Mouse (Mus musculus): ENCODE results near the gene Gm37240. TPM values are rescaled to one million over a fixed set of nuclear protein-coding genes. Genes with fewer than 3 reads are reported as not detected.

The Gm37240 gene
- polyA plus RNA-seq, 1 experiment from 2014 or later = 13.4 TPM

DNA sequence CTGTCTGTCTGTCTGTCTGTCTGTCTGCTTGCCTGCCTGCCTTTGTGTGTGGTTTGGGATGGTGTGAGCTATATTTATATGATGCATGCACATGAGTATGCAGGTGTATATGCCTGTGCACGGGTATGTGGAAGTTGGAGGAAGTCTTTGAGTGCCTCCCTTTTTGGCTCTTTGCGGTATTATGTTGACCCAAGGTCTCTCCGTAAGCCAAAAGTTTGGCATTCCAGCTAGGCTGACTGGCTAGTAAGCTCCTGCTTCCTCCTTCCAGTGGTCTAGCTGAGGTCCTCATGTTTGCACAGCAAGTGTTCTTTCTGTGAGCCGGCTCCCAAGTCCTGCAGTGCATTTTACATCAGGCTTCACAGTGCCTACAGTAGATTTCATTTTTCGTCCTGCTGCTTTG lies 1047.8 kb downstream of the Gm37240 start:
- Histone ChIP-seq H3K4me2 (ENCODE audit: low read depth, low read length) (no peak overlapping the region), H3K27me3 (replicated peaks; ENCODE audit: control insufficient read depth, insufficient read depth, low read length) (no peaks in the 10 kb centered on the region), H3K4me3 (ENCODE audit: low read depth, low read length) (no peak overlapping the region), H3K36me3 (ENCODE audit: control insufficient read depth, insufficient read depth, low read length) (no peaks in the 10 kb centered on the region), H3K4me1 (ENCODE audit: control insufficient read depth, insufficient read depth, low read length) (no peaks in the 10 kb centered on the region), H3K9ac (ENCODE audit: low read depth, low read length) (no peak overlapping the region), H3K27ac (replicated peaks; ENCODE audit: low read depth, low read length) (no peak overlapping the region), H3K9me3 (ENCODE audit: control insufficient read depth, low read length) (no peaks in the 10 kb centered on the region)
- ATAC-seq (ENCODE audit: low read depth) (no peak), DNase-seq (ENCODE audit: low spot score) (no peak)
- 84% methylated on average over 5 of the region's 5 CpGs for WGBS

DNA sequence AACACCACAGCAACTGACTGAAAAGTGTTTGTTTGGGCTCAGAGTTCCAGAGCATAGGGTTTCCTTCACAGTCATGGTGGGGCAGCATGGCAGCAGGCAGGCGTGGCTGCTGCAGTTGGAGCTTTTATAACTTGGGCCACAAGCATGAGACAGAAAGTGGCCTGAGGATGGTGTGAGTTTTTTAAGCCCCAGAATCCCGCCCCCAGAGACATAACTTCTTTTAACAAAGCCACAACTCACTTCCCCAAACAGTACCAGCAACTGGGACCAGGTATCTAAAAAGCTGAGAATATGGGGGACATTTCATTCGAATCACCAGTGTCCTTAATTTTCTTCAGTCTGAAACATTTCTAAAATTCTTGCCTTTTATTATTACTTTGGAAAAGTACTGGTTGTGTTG lies 1049.3 kb downstream of the Gm37240 start:
- H3K4me2 ChIP-seq (ENCODE audit: low read depth, low read length) = no peak overlapping the region
- H3K9me3 ChIP-seq (ENCODE audit: control insufficient read depth, low read length) = no peaks in the 10 kb centered on the region
- no peaks in the 10 kb centered on the region for H3K36me3 ChIP-seq (ENCODE audit: control insufficient read depth, insufficient read depth, low read length)
- ATAC-seq (ENCODE audit: low read depth) (no peak), DNase-seq (ENCODE audit: low spot score) (no peak)
- H3K4me1 ChIP-seq (ENCODE audit: control insufficient read depth, insufficient read depth, low read length) = no peaks in the 10 kb centered on the region
- H3K4me3 ChIP-seq (ENCODE audit: low read depth, low read length) = no peak overlapping the region
- H3K27ac ChIP-seq (replicated peaks; ENCODE audit: low read depth, low read length) = no peak overlapping the region
- no peak overlapping the region for H3K9ac ChIP-seq (ENCODE audit: low read depth, low read length)
- no peaks in the 10 kb centered on the region for H3K27me3 ChIP-seq (replicated peaks; ENCODE audit: control insufficient read depth, insufficient read depth, low read length)
- WGBS = 93% methylated on average over 3 of the region's 3 CpGs

DNA sequence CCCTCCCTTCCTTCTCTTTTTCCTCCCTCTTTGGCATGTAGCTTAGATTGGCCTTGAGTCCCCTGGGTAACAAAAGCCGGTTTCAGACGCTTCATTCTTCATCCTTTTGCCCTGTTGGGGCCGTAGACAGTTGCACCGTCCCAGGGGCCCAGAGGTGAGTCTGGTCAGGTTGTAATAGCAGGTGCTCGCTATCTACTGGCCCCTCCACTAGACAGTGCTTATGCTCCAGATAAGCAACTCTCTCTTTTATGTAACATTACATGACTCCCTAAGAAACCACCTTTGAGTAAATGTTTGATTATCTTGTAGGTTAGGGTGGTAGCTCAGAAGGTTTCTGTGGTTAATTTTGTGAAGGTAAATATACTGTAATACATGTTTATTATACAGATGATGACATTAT lies 1051.3 kb downstream of the Gm37240 start:
- H3K36me3 ChIP-seq (ENCODE audit: control insufficient read depth, insufficient read depth, low read length) = no peaks in the 10 kb centered on the region
- H3K27me3 ChIP-seq (replicated peaks; ENCODE audit: control insufficient read depth, insufficient read depth, low read length) = no peaks in the 10 kb centered on the region
- 75% methylated on average over 5 of the region's 5 CpGs for WGBS
- DNase-seq (ENCODE audit: low spot score) (no peak), ATAC-seq (ENCODE audit: low read depth) (no peak)
- no peaks in the 10 kb centered on the region for H3K9me3 ChIP-seq (ENCODE audit: control insufficient read depth, low read length)
- no peak overlapping the region for H3K4me2 ChIP-seq (ENCODE audit: low read depth, low read length)
- no peak overlapping the region for H3K4me3 ChIP-seq (ENCODE audit: low read depth, low read length)
- no peak overlapping the region for H3K27ac ChIP-seq (replicated peaks; ENCODE audit: low read depth, low read length)
- H3K4me1 ChIP-seq (ENCODE audit: control insufficient read depth, insufficient read depth, low read length) = no peaks in the 10 kb centered on the region
- H3K9ac ChIP-seq (ENCODE audit: low read depth, low read length) = no peak overlapping the region

DNA sequence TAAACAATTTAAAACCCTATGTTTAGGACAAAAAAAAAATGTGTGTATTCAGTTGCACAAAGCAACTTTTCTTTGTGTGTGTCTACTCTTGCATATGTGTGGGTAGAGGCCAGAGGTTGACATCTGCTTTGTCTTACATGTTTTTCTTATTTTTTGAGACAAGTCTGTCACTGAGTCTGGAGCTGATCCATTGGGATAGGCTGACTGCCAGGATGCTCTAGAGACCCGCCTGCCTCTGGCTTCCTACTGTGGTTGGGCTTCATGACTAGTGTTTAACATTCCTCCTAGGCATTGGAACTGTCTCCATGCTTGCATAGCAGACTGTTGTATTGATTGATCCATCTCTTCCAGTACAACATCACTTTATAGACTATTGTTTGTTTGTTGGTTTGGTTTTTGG lies 1058.0 kb downstream of the Gm37240 start:
- no peak overlapping the region for H3K4me3 ChIP-seq (ENCODE audit: low read depth, low read length)
- H3K9ac ChIP-seq (ENCODE audit: low read depth, low read length) = no peak overlapping the region
- no peaks in the 10 kb centered on the region for H3K36me3 ChIP-seq (ENCODE audit: control insufficient read depth, insufficient read depth, low read length)
- peaks cover 3% of the 10 kb centered on the region for H3K4me1 ChIP-seq (ENCODE audit: control insufficient read depth, insufficient read depth, low read length)
- H3K27ac ChIP-seq (replicated peaks; ENCODE audit: low read depth, low read length) = no peak overlapping the region
- DNase-seq (ENCODE audit: low spot score) (no peak), ATAC-seq (ENCODE audit: low read depth) (no peak)
- H3K27me3 ChIP-seq (replicated peaks; ENCODE audit: control insufficient read depth, insufficient read depth, low read length) = no peaks in the 10 kb centered on the region
- H3K9me3 ChIP-seq (ENCODE audit: control insufficient read depth, low read length) = no peaks in the 10 kb centered on the region
- H3K4me2 ChIP-seq (ENCODE audit: low read depth, low read length) = no peak overlapping the region
- 70% methylated on average over 1 of the region's 1 CpGs for WGBS

DNA sequence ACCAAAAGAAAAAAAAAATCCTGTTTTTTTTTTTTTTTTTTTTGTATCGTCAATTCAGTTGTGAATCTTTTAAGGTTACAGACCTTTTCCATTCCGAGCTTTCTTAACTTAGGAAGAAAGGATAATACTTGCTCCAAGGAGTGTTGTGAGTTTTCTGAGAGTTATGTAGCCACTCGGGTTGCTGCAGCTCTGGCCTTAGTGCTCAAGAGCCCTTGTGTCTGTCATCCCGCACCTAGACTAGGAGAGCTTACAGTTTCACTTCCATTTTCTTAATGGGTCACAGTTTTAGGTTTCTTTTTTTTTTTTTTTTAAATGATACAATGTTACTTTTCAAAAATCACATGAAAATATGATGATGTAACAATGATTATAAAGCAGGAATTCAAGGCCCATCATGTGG lies 1059.7 kb downstream of the Gm37240 start:
- no peak overlapping the region for H3K4me2 ChIP-seq (ENCODE audit: low read depth, low read length)
- no peaks in the 10 kb centered on the region for H3K27me3 ChIP-seq (replicated peaks; ENCODE audit: control insufficient read depth, insufficient read depth, low read length)
- WGBS = 85% methylated on average over 4 of the region's 4 CpGs
- ATAC-seq (ENCODE audit: low read depth) (no peak), DNase-seq (ENCODE audit: low spot score) (no peak)
- H3K4me3 ChIP-seq (ENCODE audit: low read depth, low read length) = no peak overlapping the region
- H3K36me3 ChIP-seq (ENCODE audit: control insufficient read depth, insufficient read depth, low read length) = no peaks in the 10 kb centered on the region
- no peak overlapping the region for H3K27ac ChIP-seq (replicated peaks; ENCODE audit: low read depth, low read length)
- H3K9me3 ChIP-seq (ENCODE audit: control insufficient read depth, low read length) = no peaks in the 10 kb centered on the region
- H3K9ac ChIP-seq (ENCODE audit: low read depth, low read length) = no peak overlapping the region
- peaks cover 3% of the 10 kb centered on the region for H3K4me1 ChIP-seq (ENCODE audit: control insufficient read depth, insufficient read depth, low read length)

DNA sequence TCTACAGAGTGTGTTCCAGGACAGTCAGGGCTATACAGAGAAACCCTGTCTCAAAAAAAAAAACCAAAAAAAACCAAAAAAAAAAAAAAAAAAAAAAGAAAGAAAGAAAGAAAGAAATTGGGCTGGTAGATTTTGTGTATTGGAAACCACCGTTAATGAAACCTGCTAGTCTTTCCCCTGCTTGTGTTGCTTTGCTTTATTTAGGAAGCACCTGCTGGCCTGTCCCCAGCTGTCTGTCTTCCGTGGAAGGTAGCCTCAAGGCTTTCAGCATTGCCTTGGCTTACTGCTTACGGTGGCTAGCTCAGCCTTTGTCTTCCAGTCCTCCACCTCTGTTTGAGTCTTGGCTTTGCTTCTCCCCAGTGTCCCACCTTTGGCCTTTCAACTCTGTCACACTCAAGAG lies 1060.4 kb downstream of the Gm37240 start:
- no peak for ATAC-seq (ENCODE audit: low read depth)
- H3K4me3 ChIP-seq (ENCODE audit: low read depth, low read length) = no peak overlapping the region
- peaks cover 3% of the 10 kb centered on the region for H3K4me1 ChIP-seq (ENCODE audit: control insufficient read depth, insufficient read depth, low read length)
- DNase-seq (ENCODE audit: low spot score) = no peak
- H3K9ac ChIP-seq (ENCODE audit: low read depth, low read length) = no peak overlapping the region
- H3K4me2 ChIP-seq (ENCODE audit: low read depth, low read length) = no peak overlapping the region
- no peaks in the 10 kb centered on the region for H3K9me3 ChIP-seq (ENCODE audit: control insufficient read depth, low read length)
- WGBS = 71% methylated on average over 3 of the region's 3 CpGs
- H3K36me3 ChIP-seq (ENCODE audit: control insufficient read depth, insufficient read depth, low read length) = no peaks in the 10 kb centered on the region
- H3K27ac ChIP-seq (replicated peaks; ENCODE audit: low read depth, low read length) = no peak overlapping the region
- H3K27me3 ChIP-seq (replicated peaks; ENCODE audit: control insufficient read depth, insufficient read depth, low read length) = no peaks in the 10 kb centered on the region

DNA sequence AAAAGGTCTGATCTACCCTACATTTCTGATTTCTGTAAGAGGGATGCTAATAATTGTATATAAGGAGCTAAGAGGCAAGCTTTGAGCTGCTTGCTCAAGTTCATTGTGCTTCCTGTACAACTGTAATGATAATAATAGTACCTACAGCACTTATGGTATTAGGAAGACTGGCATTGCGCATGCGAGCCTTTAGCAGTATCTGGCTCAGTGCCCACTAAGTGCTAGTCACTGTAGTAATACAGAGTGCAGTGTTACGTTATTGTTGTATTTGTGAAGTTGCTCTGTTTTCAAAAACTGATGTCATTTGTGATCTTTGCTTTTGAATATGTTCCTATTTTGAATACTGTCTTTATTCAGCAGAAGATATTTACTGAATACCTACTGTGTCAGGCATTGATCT lies 1060.9 kb downstream of the Gm37240 start:
- Histone ChIP-seq H3K4me2 (ENCODE audit: low read depth, low read length) (no peak overlapping the region), H3K9me3 (ENCODE audit: control insufficient read depth, low read length) (no peaks in the 10 kb centered on the region), H3K27ac (replicated peaks; ENCODE audit: low read depth, low read length) (no peak overlapping the region), H3K4me1 (ENCODE audit: control insufficient read depth, insufficient read depth, low read length) (peaks cover 3% of the 10 kb centered on the region), H3K9ac (ENCODE audit: low read depth, low read length) (no peak overlapping the region), H3K36me3 (ENCODE audit: control insufficient read depth, insufficient read depth, low read length) (no peaks in the 10 kb centered on the region), H3K4me3 (ENCODE audit: low read depth, low read length) (no peak overlapping the region), H3K27me3 (replicated peaks; ENCODE audit: control insufficient read depth, insufficient read depth, low read length) (no peaks in the 10 kb centered on the region)
- 70% methylated on average over 3 of the region's 3 CpGs for WGBS
- DNase-seq (ENCODE audit: low spot score) (peak; percentile 55), ATAC-seq (ENCODE audit: low read depth) (no peak)

DNA sequence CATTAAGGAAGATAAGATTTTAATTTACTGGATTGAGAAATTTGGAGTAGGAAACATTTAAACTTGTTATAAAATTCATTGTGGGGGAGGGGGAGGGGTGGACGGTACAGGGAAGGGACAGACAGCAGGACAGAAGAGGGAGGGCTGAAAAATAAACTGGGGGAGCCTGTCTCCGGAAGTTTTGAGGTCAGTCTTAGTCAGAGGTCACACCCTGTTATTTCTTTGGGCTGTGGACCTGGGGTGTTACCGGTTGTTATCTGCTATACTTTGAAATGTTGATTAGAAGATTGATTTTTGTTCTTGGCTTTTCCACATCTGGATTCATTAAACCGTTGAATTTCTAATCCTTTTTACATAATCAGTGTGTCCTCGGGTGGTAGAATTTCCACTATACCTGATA lies 1061.3 kb downstream of the Gm37240 start:
- DNase-seq (ENCODE audit: low spot score) (no peak), ATAC-seq (ENCODE audit: low read depth) (no peak)
- H3K27ac ChIP-seq (replicated peaks; ENCODE audit: low read depth, low read length) = no peak overlapping the region
- no peaks in the 10 kb centered on the region for H3K9me3 ChIP-seq (ENCODE audit: control insufficient read depth, low read length)
- no peak overlapping the region for H3K9ac ChIP-seq (ENCODE audit: low read depth, low read length)
- H3K4me3 ChIP-seq (ENCODE audit: low read depth, low read length) = no peak overlapping the region
- H3K4me1 ChIP-seq (ENCODE audit: control insufficient read depth, insufficient read depth, low read length) = peaks cover 3% of the 10 kb centered on the region
- H3K27me3 ChIP-seq (replicated peaks; ENCODE audit: control insufficient read depth, insufficient read depth, low read length) = no peaks in the 10 kb centered on the region
- H3K4me2 ChIP-seq (ENCODE audit: low read depth, low read length) = no peak overlapping the region
- 41% methylated on average over 5 of the region's 5 CpGs for WGBS
- no peaks in the 10 kb centered on the region for H3K36me3 ChIP-seq (ENCODE audit: control insufficient read depth, insufficient read depth, low read length)

DNA sequence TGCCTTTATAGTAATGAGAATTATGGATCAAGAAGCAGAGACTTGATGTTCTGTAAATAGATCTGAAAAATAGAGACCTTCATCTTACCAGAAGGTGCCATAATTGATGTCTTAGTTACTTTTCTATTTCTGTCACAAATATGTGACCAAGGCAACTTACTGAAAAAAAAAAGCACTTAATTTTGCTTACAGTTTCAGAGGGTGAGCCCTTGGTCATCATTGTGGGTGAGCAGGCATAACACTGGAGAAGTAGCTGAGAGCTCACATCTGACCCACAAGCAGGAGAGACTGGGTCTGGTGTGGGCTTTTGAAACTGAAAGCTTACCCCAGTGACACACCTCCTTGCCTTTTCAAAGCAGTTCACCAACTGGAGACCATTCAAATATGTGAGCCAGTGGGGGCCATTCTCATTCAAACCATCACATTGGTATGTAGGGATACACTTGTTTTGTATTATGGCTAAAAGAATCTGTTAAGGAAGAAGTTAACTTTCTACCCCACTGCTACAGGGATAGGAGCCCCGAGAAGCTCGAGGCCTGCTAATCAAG lies 1066.6 kb downstream of the Gm37240 start:
- H3K27ac ChIP-seq (replicated peaks; ENCODE audit: low read depth, low read length) = no peak overlapping the region
- DNase-seq (ENCODE audit: low spot score) (no peak), ATAC-seq (ENCODE audit: low read depth) (no peak)
- H3K36me3 ChIP-seq (ENCODE audit: control insufficient read depth, insufficient read depth, low read length) = no peaks in the 10 kb centered on the region
- no peaks in the 10 kb centered on the region for H3K27me3 ChIP-seq (replicated peaks; ENCODE audit: control insufficient read depth, insufficient read depth, low read length)
- no peak overlapping the region for H3K4me3 ChIP-seq (ENCODE audit: low read depth, low read length)
- no peak overlapping the region for H3K4me2 ChIP-seq (ENCODE audit: low read depth, low read length)
- 60% methylated on average over 2 of the region's 2 CpGs for WGBS
- H3K9ac ChIP-seq (ENCODE audit: low read depth, low read length) = no peak overlapping the region
- no peaks in the 10 kb centered on the region for H3K9me3 ChIP-seq (ENCODE audit: control insufficient read depth, low read length)
- H3K4me1 ChIP-seq (ENCODE audit: control insufficient read depth, insufficient read depth, low read length) = peaks cover 10% of the 10 kb centered on the region
